Mouse (Mus musculus): ENCODE results near the gene Socs2. TPM values are rescaled to one million over a fixed set of nuclear protein-coding genes. Genes with fewer than 3 reads are reported as not detected.

Socs2 gene
- total and polyA plus RNA-seq, 2 experiments from 2014 or later: 103 to 137 TPM

DNA sequence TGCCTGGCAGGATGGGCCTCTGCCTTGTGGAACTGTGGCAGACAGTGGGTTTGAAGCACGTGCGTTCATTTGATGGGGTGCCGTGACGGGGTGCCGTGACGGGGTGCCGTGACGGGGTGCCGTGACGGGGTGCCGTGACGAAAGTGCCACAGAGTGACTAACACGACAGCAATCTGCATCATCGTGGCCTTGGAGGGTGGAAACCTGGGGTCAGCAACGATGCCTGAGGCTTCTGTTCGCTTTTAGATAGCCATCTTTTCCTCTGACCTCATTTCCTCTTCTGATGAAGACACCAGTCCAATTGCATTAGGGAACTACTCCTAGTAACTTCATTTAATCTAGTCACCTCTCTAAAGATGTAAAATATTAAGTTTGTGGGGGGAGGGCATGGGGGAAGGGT lies 31.0 kb upstream of the Socs2 start:
- no peak overlapping the region for H3K9ac ChIP-seq (replicated peaks; ENCODE audit: low read depth, low read length)
- H3K9me3 ChIP-seq (replicated peaks; ENCODE audit: control insufficient read depth, low read length): no peaks in the 10 kb centered on the region
- H3K27ac ChIP-seq (ENCODE audit: low read depth): no peak overlapping the region
- no peak overlapping the region for H3K4me2 ChIP-seq (ENCODE audit: low read depth, low read length)
- ATAC-seq (ENCODE audit: insufficient read depth, low read depth) (no peak), DNase-seq (ENCODE audit: low spot score) (no peak)
- TF ChIP-seq CTCF (IDR thresholded peaks at IDR 0.05; ENCODE audit: low read depth) (no peak), EP300 (IDR thresholded peaks at IDR 0.05; ENCODE audit: low read depth) (no peak)
- no peaks in the 10 kb centered on the region for H3K27me3 ChIP-seq (ENCODE audit: control insufficient read depth, insufficient read depth, low read length)
- H3K4me3 ChIP-seq (ENCODE audit: low read depth, low read length): no peak overlapping the region
- no peaks in the 10 kb centered on the region for H3K36me3 ChIP-seq (replicated peaks; ENCODE audit: control insufficient read depth, insufficient read depth, low read length)
- no peaks in the 10 kb centered on the region for H3K4me1 ChIP-seq (ENCODE audit: control insufficient read depth, insufficient read depth)
- 93% methylated on average over 16 of the region's 16 CpGs for WGBS

DNA sequence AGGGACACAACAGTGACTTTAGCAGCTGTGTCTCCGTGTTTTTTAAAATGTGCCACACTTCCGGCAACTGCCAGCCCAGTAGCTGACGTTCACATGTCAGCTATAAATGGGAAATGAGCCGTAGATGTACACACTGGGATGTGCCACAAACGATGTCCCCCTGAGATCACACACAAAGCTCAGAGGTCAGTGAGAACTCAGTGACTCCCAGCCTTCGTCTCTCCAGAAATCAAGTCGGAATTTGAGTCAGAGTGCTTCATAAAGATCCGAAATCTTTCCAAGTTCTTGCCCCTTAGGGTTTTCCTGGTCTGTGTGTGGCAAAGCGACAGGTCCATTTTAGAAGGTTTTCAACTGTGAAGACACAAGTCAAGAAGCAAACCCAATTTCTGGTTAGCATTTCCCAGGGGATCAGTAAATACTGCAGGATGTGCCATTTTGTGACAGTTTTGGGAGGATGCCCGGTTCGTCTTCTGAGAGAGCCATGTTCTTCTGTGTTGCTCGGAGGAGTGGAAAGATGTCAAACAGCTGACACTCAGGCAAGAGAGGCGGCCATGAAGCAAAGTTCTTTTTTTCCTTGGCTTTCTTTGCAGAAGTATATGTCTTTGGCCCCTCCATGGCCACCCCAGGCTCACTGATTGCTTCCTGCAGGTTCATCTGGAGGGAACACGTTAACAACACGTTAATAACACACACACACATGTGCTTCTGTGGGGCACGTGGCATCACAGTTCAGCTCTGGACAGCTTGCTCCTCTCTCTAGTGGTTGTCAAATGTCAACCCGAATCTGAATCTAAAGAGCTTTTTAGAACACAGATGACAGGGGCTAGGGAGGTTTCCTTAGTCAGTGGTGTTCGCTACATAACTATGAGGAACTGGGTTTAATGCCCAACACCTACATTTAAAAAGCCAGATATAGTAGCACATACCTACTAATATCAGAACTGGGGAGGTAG lies 28.4 kb upstream of the Socs2 start:
- H3K4me3 ChIP-seq (ENCODE audit: low read depth, low read length): no peak overlapping the region
- no peak overlapping the region for H3K4me2 ChIP-seq (ENCODE audit: low read depth, low read length)
- TF ChIP-seq CTCF (IDR thresholded peaks at IDR 0.05; ENCODE audit: low read depth): no peak
- no peak for TF ChIP-seq EP300 (IDR thresholded peaks at IDR 0.05; ENCODE audit: low read depth)
- 67% methylated on average over 18 of the region's 18 CpGs for WGBS
- no peaks in the 10 kb centered on the region for H3K4me1 ChIP-seq (ENCODE audit: control insufficient read depth, insufficient read depth)
- DNase-seq (ENCODE audit: low spot score) (no peak), ATAC-seq (ENCODE audit: insufficient read depth, low read depth) (no peak)
- H3K27me3 ChIP-seq (ENCODE audit: control insufficient read depth, insufficient read depth, low read length): no peaks in the 10 kb centered on the region
- H3K9me3 ChIP-seq (replicated peaks; ENCODE audit: control insufficient read depth, low read length): no peaks in the 10 kb centered on the region
- H3K9ac ChIP-seq (replicated peaks; ENCODE audit: low read depth, low read length): no peak overlapping the region
- no peaks in the 10 kb centered on the region for H3K36me3 ChIP-seq (replicated peaks; ENCODE audit: control insufficient read depth, insufficient read depth, low read length)
- H3K27ac ChIP-seq (ENCODE audit: low read depth): no peak overlapping the region

DNA sequence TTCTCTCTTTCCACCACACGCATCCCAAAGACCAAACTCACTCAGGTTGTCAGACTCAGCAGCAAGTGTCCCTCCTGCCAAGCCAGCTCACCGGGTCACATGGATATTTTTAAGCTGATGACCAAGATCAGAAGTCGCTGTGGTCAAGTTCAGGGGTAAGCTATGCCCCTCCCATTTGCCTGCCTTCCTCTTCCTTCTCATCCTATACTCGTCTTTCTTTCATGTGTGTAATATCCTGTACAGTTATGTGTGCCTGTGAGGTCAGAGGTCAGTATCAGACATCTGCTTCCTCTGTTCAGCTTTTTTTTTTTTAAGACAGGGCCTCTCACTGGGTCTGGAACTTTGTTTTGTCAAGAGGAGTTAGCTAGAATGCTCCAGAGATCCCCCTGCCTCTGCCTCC lies 25.4 kb upstream of the Socs2 start:
- Histone ChIP-seq H3K36me3 (replicated peaks; ENCODE audit: control insufficient read depth, insufficient read depth, low read length) (no peaks in the 10 kb centered on the region), H3K4me3 (ENCODE audit: low read depth, low read length) (no peak overlapping the region), H3K27ac (ENCODE audit: low read depth) (no peak overlapping the region), H3K4me1 (ENCODE audit: control insufficient read depth, insufficient read depth) (no peaks in the 10 kb centered on the region), H3K4me2 (ENCODE audit: low read depth, low read length) (no peak overlapping the region), H3K9me3 (replicated peaks; ENCODE audit: control insufficient read depth, low read length) (no peaks in the 10 kb centered on the region), H3K27me3 (ENCODE audit: control insufficient read depth, insufficient read depth, low read length) (no peaks in the 10 kb centered on the region), H3K9ac (replicated peaks; ENCODE audit: low read depth, low read length) (no peak overlapping the region)
- DNase-seq (ENCODE audit: low spot score) (no peak), ATAC-seq (ENCODE audit: insufficient read depth, low read depth) (no peak)
- WGBS: 61% methylated on average over 4 of the region's 4 CpGs
- TF ChIP-seq EP300 (IDR thresholded peaks at IDR 0.05; ENCODE audit: low read depth): no peak
- no peak for TF ChIP-seq CTCF (IDR thresholded peaks at IDR 0.05; ENCODE audit: low read depth)

DNA sequence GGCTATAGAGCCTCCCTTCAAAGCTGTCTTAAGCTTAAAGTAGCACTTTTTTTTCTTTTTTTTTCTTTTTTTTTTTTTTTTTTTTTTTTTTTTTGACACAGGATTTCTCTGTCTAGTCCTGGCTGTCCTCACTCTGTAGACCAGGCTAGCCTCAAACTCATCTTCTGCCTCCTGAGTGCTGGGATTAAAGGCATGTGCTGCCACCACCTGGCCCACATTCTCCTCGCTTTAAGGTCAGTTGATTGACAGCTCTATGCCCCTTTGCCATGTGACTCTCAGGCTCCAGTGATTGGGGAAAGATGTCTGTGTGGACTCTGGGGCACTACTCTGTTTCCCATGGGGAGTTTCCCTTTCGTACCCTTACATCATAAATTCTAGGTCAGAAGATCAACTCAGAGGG lies 23.6 kb upstream of the Socs2 start:
- DNase-seq (ENCODE audit: low spot score) (no peak), ATAC-seq (ENCODE audit: insufficient read depth, low read depth) (no peak)
- no peak overlapping the region for H3K27ac ChIP-seq (ENCODE audit: low read depth)
- no peaks in the 10 kb centered on the region for H3K36me3 ChIP-seq (replicated peaks; ENCODE audit: control insufficient read depth, insufficient read depth, low read length)
- H3K4me2 ChIP-seq (ENCODE audit: low read depth, low read length): no peak overlapping the region
- H3K27me3 ChIP-seq (ENCODE audit: control insufficient read depth, insufficient read depth, low read length): no peaks in the 10 kb centered on the region
- H3K9me3 ChIP-seq (replicated peaks; ENCODE audit: control insufficient read depth, low read length): no peaks in the 10 kb centered on the region
- H3K9ac ChIP-seq (replicated peaks; ENCODE audit: low read depth, low read length): no peak overlapping the region
- WGBS: 60% methylated on average over 2 of the region's 2 CpGs
- no peaks in the 10 kb centered on the region for H3K4me1 ChIP-seq (ENCODE audit: control insufficient read depth, insufficient read depth)
- H3K4me3 ChIP-seq (ENCODE audit: low read depth, low read length): no peak overlapping the region
- no peak for TF ChIP-seq CTCF (IDR thresholded peaks at IDR 0.05; ENCODE audit: low read depth)
- TF ChIP-seq EP300 (IDR thresholded peaks at IDR 0.05; ENCODE audit: low read depth): no peak

DNA sequence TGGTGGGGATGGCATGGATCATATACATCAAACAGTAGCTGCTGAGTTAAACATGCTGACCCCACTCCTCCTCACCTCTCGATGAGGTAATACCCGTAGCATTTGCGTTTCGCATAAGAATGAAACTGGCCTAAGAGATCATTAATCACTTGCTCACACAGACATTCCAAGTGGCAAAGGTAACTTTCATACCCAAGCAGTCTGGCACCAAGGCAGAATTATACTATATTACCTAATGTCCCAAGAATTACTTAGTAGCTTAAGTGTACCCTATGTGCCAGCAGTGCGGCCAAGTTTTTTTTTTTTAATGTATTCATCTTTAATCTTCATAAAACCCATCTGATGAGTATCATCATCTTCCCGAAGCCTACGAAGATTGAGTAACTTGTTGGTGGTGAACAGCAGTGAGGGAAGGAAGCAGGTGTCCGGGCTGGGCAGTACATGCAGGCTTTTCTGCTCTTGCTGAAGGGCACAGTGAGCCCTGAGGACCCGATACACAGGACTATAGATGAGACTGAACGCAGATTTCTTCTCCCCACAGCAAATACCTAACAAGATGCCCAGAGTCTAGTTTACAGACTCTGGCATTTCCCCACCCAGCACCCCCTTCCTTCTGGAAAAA lies 22.8 kb upstream of the Socs2 start:
- Histone ChIP-seq H3K4me2 (ENCODE audit: low read depth, low read length) (no peak overlapping the region), H3K9me3 (replicated peaks; ENCODE audit: control insufficient read depth, low read length) (no peaks in the 10 kb centered on the region), H3K27ac (ENCODE audit: low read depth) (no peak overlapping the region), H3K4me3 (ENCODE audit: low read depth, low read length) (no peak overlapping the region), H3K27me3 (ENCODE audit: control insufficient read depth, insufficient read depth, low read length) (no peaks in the 10 kb centered on the region), H3K36me3 (replicated peaks; ENCODE audit: control insufficient read depth, insufficient read depth, low read length) (no peaks in the 10 kb centered on the region), H3K9ac (replicated peaks; ENCODE audit: low read depth, low read length) (no peak overlapping the region), H3K4me1 (ENCODE audit: control insufficient read depth, insufficient read depth) (no peaks in the 10 kb centered on the region)
- ATAC-seq (ENCODE audit: insufficient read depth, low read depth): no peak
- DNase-seq (ENCODE audit: low spot score): no peak
- 77% methylated on average over 10 of the region's 10 CpGs for WGBS
- no peak for TF ChIP-seq CTCF (IDR thresholded peaks at IDR 0.05; ENCODE audit: low read depth)
- TF ChIP-seq EP300 (IDR thresholded peaks at IDR 0.05; ENCODE audit: low read depth): no peak
